Mouse (Mus musculus): Measurements from ENCODE around the gene Acsl1.

Gene Acsl1

GRCm38 (mm10) chr8:46526098-46526497, 55.3 kb downstream of the Acsl1 start:
- TF ChIP-seq CTCF (conservative IDR thresholded peaks at IDR 0.05; ENCODE audit: low read length) (no peak), POU5F1 (IDR thresholded peaks at IDR 0.05; ENCODE audit: borderline replicate concordance, low read length) (no peak)
- Histone ChIP-seq H3K4me3 (replicated peaks; ENCODE audit: low read length) (peak overlapping the region; percentile 56), H3K9me3 (ENCODE audit: low read length) (no peaks in the 10 kb centered on the region), H3K36me3 (ENCODE audit: insufficient read depth, low read length) (peaks cover 26% of the 10 kb centered on the region), H3K27me3 (ENCODE audit: insufficient read depth, low read length) (no peaks in the 10 kb centered on the region), H3K4me1 (replicated peaks; ENCODE audit: low read depth, low read length) (peaks cover 28% of the 10 kb centered on the region)

DNA sequence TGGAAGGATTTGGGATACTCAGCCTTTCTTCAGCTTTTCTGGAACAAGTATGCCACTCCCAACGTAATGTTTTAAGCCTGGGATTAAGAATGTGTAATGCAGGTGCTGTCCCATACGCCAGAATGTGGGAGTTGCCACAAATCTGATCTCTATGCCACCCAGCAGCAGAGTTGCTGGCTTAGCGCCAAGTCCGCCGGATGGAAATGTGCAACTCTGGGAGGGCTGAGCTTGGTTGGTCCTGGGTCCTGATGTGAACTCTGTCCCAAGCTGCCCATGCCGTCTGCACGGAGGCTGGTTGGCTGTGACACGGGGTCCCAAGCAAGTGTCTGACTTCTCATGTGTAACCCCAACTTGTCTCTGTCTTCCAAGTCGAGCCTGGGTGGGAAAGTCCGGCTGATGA, 56.0 kb downstream of the Acsl1 start:
- Histone ChIP-seq H3K4me1 (replicated peaks; ENCODE audit: low read depth, low read length) (peaks cover 28% of the 10 kb centered on the region), H3K36me3 (ENCODE audit: insufficient read depth, low read length) (peaks cover 30% of the 10 kb centered on the region), H3K4me3 (replicated peaks; ENCODE audit: low read length) (no peak overlapping the region), H3K9me3 (ENCODE audit: low read length) (no peaks in the 10 kb centered on the region), H3K27me3 (ENCODE audit: insufficient read depth, low read length) (no peaks in the 10 kb centered on the region)
- TF ChIP-seq POU5F1 (IDR thresholded peaks at IDR 0.05; ENCODE audit: borderline replicate concordance, low read length), result no peak
- no peak for TF ChIP-seq CTCF (conservative IDR thresholded peaks at IDR 0.05; ENCODE audit: low read length)
- no peak for TF ChIP-seq NANOG (IDR thresholded peaks at IDR 0.05; ENCODE audit: borderline replicate concordance, low read length)

DNA sequence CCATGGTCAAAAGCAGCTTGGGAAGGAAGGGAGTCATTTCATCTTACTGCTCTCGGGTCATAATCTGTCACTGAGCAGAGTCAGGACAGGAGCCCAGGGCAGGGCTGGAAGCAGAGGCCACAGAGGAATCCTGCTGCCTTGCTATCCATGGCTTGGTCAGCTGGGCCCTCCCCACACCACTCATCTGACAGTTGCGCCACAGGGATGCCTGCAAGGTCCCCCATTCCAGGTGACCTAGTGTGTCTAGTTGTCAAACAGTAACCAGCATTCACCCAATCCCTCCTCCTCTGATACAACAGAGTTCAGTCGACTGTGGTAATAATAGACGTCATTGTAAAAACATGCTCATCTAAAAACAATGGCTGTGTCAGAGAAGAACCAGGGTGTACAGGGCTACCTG, 58.7 kb downstream of the Acsl1 start:
- H3K4me1 ChIP-seq (replicated peaks; ENCODE audit: low read depth, low read length), result peaks cover 17% of the 10 kb centered on the region
- peaks cover 48% of the 10 kb centered on the region for H3K36me3 ChIP-seq (ENCODE audit: insufficient read depth, low read length)
- H3K4me3 ChIP-seq (replicated peaks; ENCODE audit: low read length), result no peak overlapping the region
- H3K9me3 ChIP-seq (ENCODE audit: low read length), result no peaks in the 10 kb centered on the region
- TF ChIP-seq POU5F1 (IDR thresholded peaks at IDR 0.05; ENCODE audit: borderline replicate concordance, low read length) (no peak), CTCF (conservative IDR thresholded peaks at IDR 0.05; ENCODE audit: low read length) (no peak)
- no peaks in the 10 kb centered on the region for H3K27me3 ChIP-seq (ENCODE audit: insufficient read depth, low read length)

DNA sequence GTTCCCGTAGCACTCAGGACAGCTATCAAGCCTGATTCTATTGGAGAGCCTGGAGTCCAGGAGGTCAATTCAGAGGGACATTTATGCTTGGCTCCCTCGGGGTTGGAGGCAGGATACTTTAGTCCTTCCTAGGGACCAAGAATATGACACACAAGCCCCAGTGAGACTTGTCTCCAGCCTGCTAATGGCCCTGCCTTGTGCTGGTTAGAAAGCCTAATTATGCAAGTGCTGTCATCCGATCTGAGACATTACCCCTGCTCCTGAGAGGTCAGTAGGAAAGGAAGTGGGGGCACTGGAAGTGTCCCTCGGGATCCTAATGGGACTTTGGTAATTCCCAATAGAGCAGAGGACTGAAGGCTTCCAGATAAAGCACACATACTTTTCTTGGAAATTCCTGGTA, 59.7 kb downstream of the Acsl1 start:
- Histone ChIP-seq H3K36me3 (ENCODE audit: insufficient read depth, low read length) (peaks cover 56% of the 10 kb centered on the region), H3K4me3 (replicated peaks; ENCODE audit: low read length) (no peak overlapping the region), H3K27me3 (ENCODE audit: insufficient read depth, low read length) (no peaks in the 10 kb centered on the region), H3K4me1 (replicated peaks; ENCODE audit: low read depth, low read length) (peaks cover 9% of the 10 kb centered on the region), H3K9me3 (ENCODE audit: low read length) (no peaks in the 10 kb centered on the region)
- TF ChIP-seq POU5F1 (IDR thresholded peaks at IDR 0.05; ENCODE audit: borderline replicate concordance, low read length) (no peak), NANOG (IDR thresholded peaks at IDR 0.05; ENCODE audit: borderline replicate concordance, low read length) (no peak), CTCF (conservative IDR thresholded peaks at IDR 0.05; ENCODE audit: low read length) (no peak)

DNA sequence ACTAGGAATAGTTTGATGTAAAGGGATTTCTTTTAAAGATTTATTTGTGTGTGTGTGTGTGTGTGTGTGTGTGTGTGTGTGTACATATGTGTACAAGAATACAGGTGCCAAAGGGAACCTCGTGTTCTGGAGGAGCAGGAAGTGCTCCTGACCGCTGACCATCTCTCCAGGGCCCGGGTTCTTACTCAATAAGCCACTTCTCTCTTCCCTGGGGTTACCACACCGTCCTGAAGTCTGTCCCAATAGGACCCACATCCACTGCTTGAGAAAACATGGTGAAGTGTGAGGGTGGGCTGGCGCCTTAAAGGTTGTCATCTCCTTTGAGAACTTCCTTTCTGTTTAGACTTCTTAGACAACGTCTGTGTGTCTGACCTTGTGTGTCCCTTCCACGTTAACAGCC, 63.1 kb downstream of the Acsl1 start:
- no peaks in the 10 kb centered on the region for H3K4me1 ChIP-seq (replicated peaks; ENCODE audit: low read depth, low read length)
- H3K36me3 ChIP-seq (ENCODE audit: insufficient read depth, low read length), result peaks cover 54% of the 10 kb centered on the region
- H3K9me3 ChIP-seq (ENCODE audit: low read length), result no peaks in the 10 kb centered on the region
- no peak overlapping the region for H3K4me3 ChIP-seq (replicated peaks; ENCODE audit: low read length)
- no peaks in the 10 kb centered on the region for H3K27me3 ChIP-seq (ENCODE audit: insufficient read depth, low read length)
- no peak for TF ChIP-seq CTCF (conservative IDR thresholded peaks at IDR 0.05; ENCODE audit: low read length)
- no peak for TF ChIP-seq POU5F1 (IDR thresholded peaks at IDR 0.05; ENCODE audit: borderline replicate concordance, low read length)
- no peak for TF ChIP-seq NANOG (IDR thresholded peaks at IDR 0.05; ENCODE audit: borderline replicate concordance, low read length)

GRCm38 (mm10) chr8:46539701-46540100, 68.9 kb downstream of the Acsl1 start:
- TF ChIP-seq POU5F1 (IDR thresholded peaks at IDR 0.05; ENCODE audit: borderline replicate concordance, low read length) (no peak), CTCF (conservative IDR thresholded peaks at IDR 0.05; ENCODE audit: low read length) (no peak), NANOG (IDR thresholded peaks at IDR 0.05; ENCODE audit: borderline replicate concordance, low read length) (no peak)
- Histone ChIP-seq H3K4me1 (replicated peaks; ENCODE audit: low read depth, low read length) (peaks cover 17% of the 10 kb centered on the region), H3K36me3 (ENCODE audit: insufficient read depth, low read length) (peaks cover 10% of the 10 kb centered on the region), H3K4me3 (replicated peaks; ENCODE audit: low read length) (no peak overlapping the region), H3K9me3 (ENCODE audit: low read length) (no peaks in the 10 kb centered on the region), H3K27me3 (ENCODE audit: insufficient read depth, low read length) (no peaks in the 10 kb centered on the region)

GRCm38 (mm10) chr8:46543191-46543590, 72.4 kb downstream of the Acsl1 start:
- H3K36me3 ChIP-seq (ENCODE audit: insufficient read depth, low read length), result no peaks in the 10 kb centered on the region
- no peaks in the 10 kb centered on the region for H3K27me3 ChIP-seq (ENCODE audit: insufficient read depth, low read length)
- H3K9me3 ChIP-seq (ENCODE audit: low read length), result no peaks in the 10 kb centered on the region
- no peak for TF ChIP-seq POU5F1 (IDR thresholded peaks at IDR 0.05; ENCODE audit: borderline replicate concordance, low read length)
- TF ChIP-seq NANOG (IDR thresholded peaks at IDR 0.05; ENCODE audit: borderline replicate concordance, low read length), result no peak
- TF ChIP-seq CTCF (conservative IDR thresholded peaks at IDR 0.05; ENCODE audit: low read length), result no peak
- H3K4me1 ChIP-seq (replicated peaks; ENCODE audit: low read depth, low read length), result peaks cover 38% of the 10 kb centered on the region
- no peak overlapping the region for H3K4me3 ChIP-seq (replicated peaks; ENCODE audit: low read length)

- no peaks in the 10 kb centered on the region for H3K9me3 ChIP-seq (ENCODE audit: low read length)
- H3K4me1 ChIP-seq (replicated peaks; ENCODE audit: low read depth, low read length), result peaks cover 38% of the 10 kb centered on the region
- H3K4me3 ChIP-seq (replicated peaks; ENCODE audit: low read length), result no peak overlapping the region
- H3K36me3 ChIP-seq (ENCODE audit: insufficient read depth, low read length), result no peaks in the 10 kb centered on the region
- TF ChIP-seq NANOG (IDR thresholded peaks at IDR 0.05; ENCODE audit: borderline replicate concordance, low read length) (no peak), CTCF (conservative IDR thresholded peaks at IDR 0.05; ENCODE audit: low read length) (no peak)
- no peaks in the 10 kb centered on the region for H3K27me3 ChIP-seq (ENCODE audit: insufficient read depth, low read length)
These were observed 72.8 kb downstream of the Acsl1 start for GRCm38 (mm10) chr8:46543662-46544061.

DNA sequence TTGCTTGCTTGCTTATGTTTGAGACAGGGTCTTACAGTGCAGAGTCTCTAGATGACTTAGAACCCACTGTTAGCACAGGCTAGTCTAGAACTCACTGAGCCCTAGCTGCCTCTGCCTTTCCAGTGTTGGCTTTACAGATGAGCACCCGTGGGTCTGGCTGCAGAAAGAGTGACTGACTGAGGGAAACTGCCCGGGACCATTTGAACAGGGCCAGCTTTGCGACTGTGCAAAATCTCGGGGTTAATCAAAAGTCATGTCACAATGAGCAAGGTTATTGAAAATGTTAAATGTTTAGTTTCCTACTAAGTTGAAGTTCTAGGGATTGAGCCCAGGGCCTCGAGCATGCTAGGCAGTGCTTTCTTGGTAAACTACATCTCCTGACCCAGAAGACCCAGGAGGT, 75.0 kb downstream of the Acsl1 start:
- H3K4me3 ChIP-seq (replicated peaks; ENCODE audit: low read length), result no peak overlapping the region
- TF ChIP-seq CTCF (conservative IDR thresholded peaks at IDR 0.05; ENCODE audit: low read length) (no peak), POU5F1 (IDR thresholded peaks at IDR 0.05; ENCODE audit: borderline replicate concordance, low read length) (no peak), NANOG (IDR thresholded peaks at IDR 0.05; ENCODE audit: borderline replicate concordance, low read length) (no peak)
- no peaks in the 10 kb centered on the region for H3K27me3 ChIP-seq (ENCODE audit: insufficient read depth, low read length)
- no peaks in the 10 kb centered on the region for H3K9me3 ChIP-seq (ENCODE audit: low read length)
- H3K4me1 ChIP-seq (replicated peaks; ENCODE audit: low read depth, low read length), result peaks cover 39% of the 10 kb centered on the region
- no peaks in the 10 kb centered on the region for H3K36me3 ChIP-seq (ENCODE audit: insufficient read depth, low read length)

Data from E14TG2a.4 (cell line).